Mouse (Mus musculus): ENCODE results near the gene Lrrc7.

The Lrrc7 gene

GRCm38 (mm10) chr3:158365801-158366200 lies 196.2 kb downstream of the Lrrc7 start:
- no peak for DNase-seq (ENCODE audit: low spot score in 2 of 2)

GRCm38 (mm10) chr3:158362091-158362490 lies 199.9 kb downstream of the Lrrc7 start:
- no peak for DNase-seq (ENCODE audit: low spot score in 2 of 2)

GRCm38 (mm10) chr3:158356706-158357105 lies 205.3 kb downstream of the Lrrc7 start:
- DNase-seq (ENCODE audit: low spot score in 2 of 2) = no peak

GRCm38 (mm10) chr3:158356194-158356593 lies 205.8 kb downstream of the Lrrc7 start:
- no peak for DNase-seq (ENCODE audit: low spot score in 2 of 2)

GRCm38 (mm10) chr3:158340808-158341207 lies 221.2 kb downstream of the Lrrc7 start:
- no peak for DNase-seq (ENCODE audit: low spot score in 2 of 2)

- no peak for DNase-seq (ENCODE audit: low spot score in 2 of 2)
Measured at GRCm38 (mm10) chr3:158330085-158330484, 231.9 kb downstream of the Lrrc7 start.

GRCm38 (mm10) chr3:158310391-158310790 lies 251.6 kb downstream of the Lrrc7 start:
- no peak for DNase-seq (ENCODE audit: low spot score in 2 of 2)

GRCm38 (mm10) chr3:158307415-158307814 lies 254.6 kb downstream of the Lrrc7 start:
- no peak for DNase-seq (ENCODE audit: low spot score in 2 of 2)

- no peak for DNase-seq (ENCODE audit: low spot score in 2 of 2)
Measured at GRCm38 (mm10) chr3:158298732-158299131, 263.3 kb downstream of the Lrrc7 start.

GRCm38 (mm10) chr3:158295041-158295440 lies 267.0 kb downstream of the Lrrc7 start:
- no peak for DNase-seq (ENCODE audit: low spot score in 2 of 2)

- DNase-seq (ENCODE audit: low spot score in 2 of 2) = no peak
Measured at GRCm38 (mm10) chr3:158284431-158284830, 277.6 kb downstream of the Lrrc7 start.

- no peak for DNase-seq (ENCODE audit: low spot score in 2 of 2)
Measured at GRCm38 (mm10) chr3:158278631-158279030, 283.4 kb downstream of the Lrrc7 start.

GRCm38 (mm10) chr3:158272700-158273099 lies 289.3 kb downstream of the Lrrc7 start:
- no peak for DNase-seq (ENCODE audit: low spot score in 2 of 2)

GRCm38 (mm10) chr3:158270887-158271286 lies 291.1 kb downstream of the Lrrc7 start:
- no peak for DNase-seq (ENCODE audit: low spot score in 2 of 2)

- DNase-seq (ENCODE audit: low spot score in 2 of 2) = no peak
Measured at GRCm38 (mm10) chr3:158252576-158252975, 309.4 kb downstream of the Lrrc7 start.

GRCm38 (mm10) chr3:158247672-158248071 lies 314.3 kb downstream of the Lrrc7 start:
- DNase-seq (ENCODE audit: low spot score in 2 of 2) = no peak

- no peak for DNase-seq (ENCODE audit: low spot score in 2 of 2)
Measured at GRCm38 (mm10) chr3:158210657-158211056, 351.4 kb downstream of the Lrrc7 start.

GRCm38 (mm10) chr3:158210026-158210425 lies 352.0 kb downstream of the Lrrc7 start:
- no peak for DNase-seq (ENCODE audit: low spot score in 2 of 2)

GRCm38 (mm10) chr3:158207840-158208239 lies 354.2 kb downstream of the Lrrc7 start:
- DNase-seq (ENCODE audit: low spot score in 2 of 2) = no peak

GRCm38 (mm10) chr3:158202776-158203175 lies 359.2 kb downstream of the Lrrc7 start:
- no peak for DNase-seq (ENCODE audit: low spot score in 2 of 2)

- no peak for DNase-seq (ENCODE audit: low spot score in 2 of 2)
Measured at GRCm38 (mm10) chr3:158195426-158195825, 366.6 kb downstream of the Lrrc7 start.

GRCm38 (mm10) chr3:158193229-158193628 lies 368.8 kb downstream of the Lrrc7 start:
- no peak for DNase-seq (ENCODE audit: low spot score in 2 of 2)

GRCm38 (mm10) chr3:158174880-158175735 lies 386.9 kb downstream of the Lrrc7 start:
- no peak for DNase-seq (ENCODE audit: low spot score in 2 of 2)

- DNase-seq (ENCODE audit: low spot score in 2 of 2) = no peak
Measured at GRCm38 (mm10) chr3:158169180-158169579, 392.8 kb downstream of the Lrrc7 start.

Measured in heart, adult 9 months (tissue).